8 mouse cellular contexts compared by ENCODE assay signal in genomic region chr13:46838551-46838950, GRCm38 (mm10).
DNase-seq lines count a peak whose midpoint lies in the region; ATAC-seq and TF ChIP-seq lines count a peak whose summit lies in the region.

No protein-coding gene starts in this region.

- in situ Hi-C loops in Patski (cut with MboI; ENCODE audit: low pct_unique_long_range_greater_than_20kb), result no loop called here

- no peaks in the 10 kb centered on the region for H3K27me3 ChIP-seq in Patski

- POLR2A ChIA-PET in Patski (lab: Charles Lee), result interaction anchor here (0.6 to 1.0 kb wide), 2 partner anchors 176 to 180 kb away, joined by 3 read pairs; no protein-coding TSS in a partner anchor

- CTCF ChIA-PET in Patski (lab: Charles Lee), result interaction anchor here (0.7 to 1.6 kb wide), 6 partner anchors 13 to 204 kb away, joined by 3 to 13 read pairs (median 4); partner anchors contain the start of genes Kdm1b and Nhlrc1

- no peak overlapping the region for H3K4me3 ChIP-seq in left cerebral cortex, adult 2 months

- no peak overlapping the region for H3K27ac ChIP-seq in left cerebral cortex, adult 2 months

- peak; percentile 67 for TF ChIP-seq CTCF in left cerebral cortex, adult 2 months (IDR thresholded peaks at IDR 0.05)
- peak; percentile 58 for TF ChIP-seq CTCF in Patski (IDR thresholded peaks at IDR 0.05)

- intact Hi-C loops in left cerebral cortex, adult 2 months (cut with DNase I), result loop anchor here (2.0 kb wide), 1 partner anchor 178 kb away; no protein-coding TSS in a partner anchor
- intact Hi-C loops in left cerebral cortex, postnatal 36 days (cut with DNase I), result loop anchor here (2.0 kb wide), 1 partner anchor 176 kb away; the partner anchor contains the start of gene Nhlrc1

- no peak for ATAC-seq in Patski

- peak; percentile 54 to 63 for DNase-seq in cerebellum, adult 18-20 months
- no peak for DNase-seq in cerebellum, adult 11 months
- DNase-seq in left cerebral cortex, adult 2 months (ENCODE audit: extremely low spot score in 1 of 2, low spot score in 2 of 2), result no peak
- no peak for DNase-seq in left cerebral cortex, postnatal 36 days (ENCODE audit: low spot score in 2 of 2)
- no peak for DNase-seq in Patski (ENCODE audit: low read depth, low spot score)
- DNase-seq in forelimb bud, embryonic 11.5 days (ENCODE audit: low read depth, low spot score), result peak; percentile 47
- peak; percentile 43 for DNase-seq in skeletal muscle tissue, adult 2 months (ENCODE audit: low read depth, low spot score)
- DNase-seq in ovary, adult 18-20 months (ENCODE audit: low spot score), result no peak

Comparison
In these comparisons a context has a peak if more than half of its experiments do, and no peak if none do; other contexts are left out.
1. DNase-seq: peak in cerebellum, adult 18-20 months (2 of 2), forelimb bud, embryonic 11.5 days (single experiment) and skeletal muscle tissue, adult 2 months (single experiment); none in cerebellum, adult 11 months (single experiment), left cerebral cortex, adult 2 months (0 of 2), left cerebral cortex, postnatal 36 days (0 of 2), Patski (single experiment) and ovary, adult 18-20 months (single experiment).